In the genomic region with DNA sequence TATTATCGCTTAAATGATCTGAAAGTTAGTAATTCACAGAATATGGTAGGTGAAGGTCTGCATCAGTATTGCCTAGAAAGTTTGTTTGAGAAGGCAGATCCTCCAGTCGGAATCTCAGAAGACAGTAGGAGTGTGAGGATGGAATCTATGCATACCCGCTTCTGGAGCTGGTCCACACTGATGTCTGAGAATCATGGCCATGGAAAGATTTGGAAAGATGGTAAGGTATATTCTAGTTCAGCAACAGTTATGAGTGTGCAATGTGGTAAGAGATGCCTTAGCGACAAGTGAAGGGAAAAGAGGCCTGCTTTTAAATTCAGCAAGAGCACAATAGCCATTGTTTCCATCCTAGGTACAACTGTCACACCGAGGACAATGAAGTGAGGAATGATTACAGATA, we compare ENCODE assay signal across 28 mouse cellular contexts.
DNase-seq lines count a peak whose midpoint lies in the region; ATAC-seq and TF ChIP-seq lines count a peak whose summit lies in the region.
"Had no signal": no experiment of that assay in that cellular context is flagged by ENCODE, and none has a peak within 500 bp of the region (broad histone marks: within the 10 kb centered on the region; RNA-seq: fewer than 3 reads in every experiment).

No protein-coding gene starts in this region.

- no peak for TF ChIP-seq CTCF in layer of hippocampus, adult 2 months (conservative IDR thresholded peaks at IDR 0.05)
- no peak for TF ChIP-seq CTCF in cortical plate, adult 2 months (IDR thresholded peaks at IDR 0.05; ENCODE audit: extremely low read depth, insufficient read depth, low read length)

- no peaks in the 10 kb centered on the region for H3K36me3 ChIP-seq in forebrain, embryonic 14.5 days (ENCODE audit: control insufficient read depth, insufficient read depth, low read length)
- H3K36me3 ChIP-seq: forebrain, embryonic 10.5 days; G1E; heart, embryonic 10.5 days; heart, embryonic 13.5 days had no signal

- no peak overlapping the region for H3K4me3 ChIP-seq in layer of hippocampus, adult 2 months
- no peak overlapping the region for H3K4me3 ChIP-seq in cortical plate, adult 2 months (ENCODE audit: insufficient read depth, low read length)
- no peak overlapping the region for H3K4me3 ChIP-seq in forebrain, embryonic 14.5 days (ENCODE audit: low read depth, low read length)
- H3K4me3 ChIP-seq: forebrain, embryonic 10.5 days; forebrain, embryonic 13.5 days; heart, adult 2 months; heart, embryonic 10.5 days; heart, embryonic 13.5 days had no signal

- H3K27ac ChIP-seq in layer of hippocampus, adult 2 months: peak overlapping the region; percentile 16
- H3K27ac ChIP-seq in cortical plate, adult 2 months (ENCODE audit: insufficient read depth, low read length): peak overlapping the region; percentile 77
- no peak overlapping the region for H3K27ac ChIP-seq in forebrain, embryonic 14.5 days (ENCODE audit: low read depth, low read length)
- H3K27ac ChIP-seq: forebrain, embryonic 10.5 days; forebrain, embryonic 13.5 days; heart, adult 2 months; heart, embryonic 10.5 days; heart, embryonic 13.5 days; hindbrain, embryonic 14.5 days; hindbrain, postnatal 0 days had no signal

- no peak overlapping the region for H3K9ac ChIP-seq in forebrain, embryonic 14.5 days (ENCODE audit: low read length)
- H3K9ac ChIP-seq: forebrain, embryonic 13.5 days; forebrain, postnatal 0 days; heart, embryonic 13.5 days; hindbrain, embryonic 14.5 days had no signal

- TF ChIP-seq POLR2A in cortical plate, adult 2 months (IDR thresholded peaks at IDR 0.05; ENCODE audit: extremely low read depth, insufficient read depth, low read length): no peak

- WGBS in forebrain, embryonic 14.5 days: 83% methylated on average over 5 of the region's 5 CpGs

- no peaks in the 10 kb centered on the region for H3K27me3 ChIP-seq in forebrain, embryonic 14.5 days (replicated peaks; ENCODE audit: control insufficient read depth, insufficient read depth, low read length)
- H3K27me3 ChIP-seq: CH12.LX; forebrain, embryonic 13.5 days; heart, embryonic 13.5 days; Patski had no signal

- ATAC-seq in forebrain, embryonic 14.5 days: no peak
- ATAC-seq: forebrain, embryonic 13.5 days; forebrain, postnatal 0 days; hindbrain, postnatal 0 days; inflammation-experienced regulatory T-cells, adult 6 months; Patski had no signal

- H3K9me3 ChIP-seq in forebrain, embryonic 14.5 days (replicated peaks; ENCODE audit: control insufficient read depth, low read length): no peaks in the 10 kb centered on the region
- H3K9me3 ChIP-seq: forebrain, embryonic 10.5 days; forebrain, embryonic 13.5 days; G1E; heart, embryonic 10.5 days; heart, embryonic 13.5 days had no signal

- no peaks in the 10 kb centered on the region; the same call in 1 of the 2 replicates for H3K4me1 ChIP-seq in cortical plate, adult 2 months (ENCODE audit: control insufficient read depth, insufficient read depth, low read length)
- H3K4me1 ChIP-seq in forebrain, embryonic 14.5 days (ENCODE audit: control insufficient read depth, insufficient read depth, low read length): no peaks in the 10 kb centered on the region
- H3K4me1 ChIP-seq: forebrain, embryonic 10.5 days; forebrain, embryonic 13.5 days; heart, embryonic 10.5 days; heart, embryonic 13.5 days had no signal

- no peak overlapping the region for H3K4me2 ChIP-seq in forebrain, embryonic 14.5 days (ENCODE audit: low read length)
- H3K4me2 ChIP-seq: forebrain, embryonic 13.5 days; heart, embryonic 13.5 days; hindbrain, embryonic 14.5 days had no signal

- DNase-seq in layer of hippocampus, adult 2 months (ENCODE audit: low spot score in 2 of 2): no peak
- no peak for DNase-seq in layer of hippocampus, adult 9-11 months
- DNase-seq in right cerebral cortex, postnatal 10 days (ENCODE audit: low spot score in 2 of 2): peak; percentile 26 to 32
- DNase-seq in right cerebral cortex, postnatal 36 days (ENCODE audit: low spot score in 2 of 2): no peak
- DNase-seq in forebrain, embryonic 14.5 days (ENCODE audit: low spot score): no peak
- DNase-seq: adrenal gland, postnatal 10 days; B cell, adult 2 months; cerebellum, adult 11-12 months; cerebellum, adult 8-10 months; cerebellum, postnatal 10 days; cerebellum, postnatal 36 days; forebrain, postnatal 0 days; gastrocnemius, postnatal 10 days; gastrocnemius, postnatal 36 days; heart, adult 2 months; heart, postnatal 14 days; heart, postnatal 4 days had no signal

Comparison
In these comparisons a context has a peak if more than half of its experiments do, and no peak if none do; other contexts are left out.
1. DNase-seq: peak in right cerebral cortex, postnatal 10 days (2 of 2); none in layer of hippocampus, adult 2 months (0 of 2), layer of hippocampus, adult 9-11 months (single experiment), right cerebral cortex, postnatal 36 days (0 of 2) and forebrain, embryonic 14.5 days (single experiment).